Mouse (Mus musculus): ENCODE data around the gene Ddc. TPM values are rescaled to one million over a fixed set of nuclear protein-coding genes. Genes with fewer than 3 reads are reported as not detected.

Gene Ddc
- polyA plus RNA-seq, 1 experiment from 2014 or later: 13.4 TPM

GRCm38 (mm10) chr11:11878278-11878980 is 19.5 kb downstream of the Ddc start:
- Histone ChIP-seq H3K9ac (peak overlapping the region; percentile 45), H3K4me1 (ENCODE audit: insufficient read depth) (peaks cover 48% of the 10 kb centered on the region), H3K36me3 (ENCODE audit: insufficient read depth) (no peaks in the 10 kb centered on the region), H3K4me3 (ENCODE audit: low read depth, low read length) (no peak overlapping the region), H3K27ac (ENCODE audit: low read depth) (peak overlapping the region; percentile 99), H3K4me2 (0 out of 2 replicates have a peak overlapping the region, but pooled peaks have one; percentile 10), H3K9me3 (ENCODE audit: low read depth, low read length) (no peaks in the 10 kb centered on the region), H3K27me3 (ENCODE audit: insufficient read depth, low read length) (no peaks in the 10 kb centered on the region)
- 5% methylated on average over 11 of the region's 11 CpGs for WGBS
- ATAC-seq (ENCODE audit: insufficient read depth): peak; percentile 72
- TF ChIP-seq CTCF (IDR thresholded peaks at IDR 0.05; ENCODE audit: low read depth): no peak
- DNase-seq: peak; percentile 75

GRCm38 (mm10) chr11:11877891-11878277 is 20.1 kb downstream of the Ddc start:
- peaks cover 50% of the 10 kb centered on the region for H3K4me1 ChIP-seq (ENCODE audit: insufficient read depth)
- no peaks in the 10 kb centered on the region for H3K36me3 ChIP-seq (ENCODE audit: insufficient read depth)
- peak overlapping the region; percentile 99 for H3K27ac ChIP-seq (ENCODE audit: low read depth)
- TF ChIP-seq CTCF (IDR thresholded peaks at IDR 0.05; ENCODE audit: low read depth): peak; percentile 32; the same call in 1 of the 2 replicates
- peak; percentile 80 for DNase-seq
- WGBS: 6% methylated on average over 4 of the region's 4 CpGs
- ATAC-seq (ENCODE audit: insufficient read depth): peak; percentile 77
- H3K4me2 ChIP-seq: no peak overlapping the region
- H3K4me3 ChIP-seq (ENCODE audit: low read depth, low read length): no peak overlapping the region
- no peaks in the 10 kb centered on the region for H3K9me3 ChIP-seq (ENCODE audit: low read depth, low read length)
- H3K9ac ChIP-seq: no peak overlapping the region
- H3K27me3 ChIP-seq (ENCODE audit: insufficient read depth, low read length): no peaks in the 10 kb centered on the region

- Histone ChIP-seq H3K27me3 (ENCODE audit: insufficient read depth, low read length) (no peaks in the 10 kb centered on the region), H3K4me1 (ENCODE audit: insufficient read depth) (peaks cover 55% of the 10 kb centered on the region), H3K27ac (ENCODE audit: low read depth) (no peak overlapping the region), H3K9me3 (ENCODE audit: low read depth, low read length) (no peaks in the 10 kb centered on the region), H3K36me3 (ENCODE audit: insufficient read depth) (no peaks in the 10 kb centered on the region), H3K4me2 (no peak overlapping the region), H3K9ac (no peak overlapping the region), H3K4me3 (ENCODE audit: low read depth, low read length) (no peak overlapping the region)
- no peak for ATAC-seq (ENCODE audit: insufficient read depth)
- DNase-seq: no peak
- no peak for TF ChIP-seq CTCF (IDR thresholded peaks at IDR 0.05; ENCODE audit: low read depth)
- 81% methylated on average over 3 of the region's 3 CpGs for WGBS
Measured at GRCm38 (mm10) chr11:11876366-11876765, 21.6 kb downstream of the Ddc start.

GRCm38 (mm10) chr11:11875230-11875629 is 22.7 kb downstream of the Ddc start:
- peak overlapping the region; percentile 58 for H3K27ac ChIP-seq (ENCODE audit: low read depth)
- no peaks in the 10 kb centered on the region for H3K36me3 ChIP-seq (ENCODE audit: insufficient read depth)
- 81% methylated on average over 2 of the region's 2 CpGs for WGBS
- H3K27me3 ChIP-seq (ENCODE audit: insufficient read depth, low read length): no peaks in the 10 kb centered on the region
- DNase-seq (no peak), ATAC-seq (ENCODE audit: insufficient read depth) (no peak)
- no peak overlapping the region for H3K9ac ChIP-seq
- peaks cover 49% of the 10 kb centered on the region for H3K4me1 ChIP-seq (ENCODE audit: insufficient read depth)
- H3K9me3 ChIP-seq (ENCODE audit: low read depth, low read length): no peaks in the 10 kb centered on the region
- TF ChIP-seq CTCF (IDR thresholded peaks at IDR 0.05; ENCODE audit: low read depth): no peak
- H3K4me3 ChIP-seq (ENCODE audit: low read depth, low read length): no peak overlapping the region
- H3K4me2 ChIP-seq: no peak overlapping the region

- DNase-seq (peak; percentile 81), ATAC-seq (ENCODE audit: insufficient read depth) (peak; percentile 79)
- peak overlapping the region; percentile 31; the same call in 1 of the 2 replicates for H3K4me2 ChIP-seq
- H3K36me3 ChIP-seq (ENCODE audit: insufficient read depth): no peaks in the 10 kb centered on the region
- H3K9ac ChIP-seq: peak overlapping the region; percentile 20; the same call in 1 of the 2 replicates
- H3K4me1 ChIP-seq (ENCODE audit: insufficient read depth): peaks cover 39% of the 10 kb centered on the region
- peak overlapping the region; percentile 88 for H3K27ac ChIP-seq (ENCODE audit: low read depth)
- H3K4me3 ChIP-seq (ENCODE audit: low read depth, low read length): no peak overlapping the region
- 33% methylated on average over 20 of the region's 20 CpGs for WGBS
- H3K9me3 ChIP-seq (ENCODE audit: low read depth, low read length): no peaks in the 10 kb centered on the region
- no peak for TF ChIP-seq CTCF (IDR thresholded peaks at IDR 0.05; ENCODE audit: low read depth)
- H3K27me3 ChIP-seq (ENCODE audit: insufficient read depth, low read length): no peaks in the 10 kb centered on the region
Measured at GRCm38 (mm10) chr11:11873023-11873908, 24.7 kb downstream of the Ddc start.

- DNase-seq: no peak
- ATAC-seq (ENCODE audit: insufficient read depth): no peak
- Histone ChIP-seq H3K9ac (no peak overlapping the region), H3K27ac (ENCODE audit: low read depth) (peak overlapping the region; percentile 88), H3K4me3 (ENCODE audit: low read depth, low read length) (no peak overlapping the region), H3K4me2 (no peak overlapping the region), H3K4me1 (ENCODE audit: insufficient read depth) (peaks cover 33% of the 10 kb centered on the region), H3K9me3 (ENCODE audit: low read depth, low read length) (no peaks in the 10 kb centered on the region), H3K27me3 (ENCODE audit: insufficient read depth, low read length) (no peaks in the 10 kb centered on the region), H3K36me3 (ENCODE audit: insufficient read depth) (no peaks in the 10 kb centered on the region)
- WGBS: 58% methylated on average over 3 of the region's 3 CpGs
- no peak for TF ChIP-seq CTCF (IDR thresholded peaks at IDR 0.05; ENCODE audit: low read depth)
Measured at GRCm38 (mm10) chr11:11872140-11872795, 25.7 kb downstream of the Ddc start.
